Mouse (Mus musculus) MEL (cell line): ENCODE data around the gene Adora3.

ENCODE experiments used
- CTCF ChIP-seq, 3 experiments: IDR thresholded peaks in 2 of 3; conservative IDR thresholded peaks in 1 of 3; 2 replicates each; pipeline ENCODE4 v1.5.1; 2011 to 2012; ENCODE audit warnings: low read length in 3 of 3, low read depth in 2 of 3, mild to moderate bottlenecking in 2 of 3, improper control_type of control experiment in 1 of 3, inconsistent platforms in 1 of 3, mixed read lengths in 1 of 3, moderate library complexity in 1 of 3; ENCODE audit not compliant: control insufficient read depth in 1 of 3, insufficient read depth in 1 of 3, poor library complexity in 1 of 3, severe bottlenecking in 1 of 3
- E2F4 ChIP-seq: IDR thresholded peaks from 2 replicates; pipeline ENCODE4 v1.6.1; 2011; ENCODE audit warnings: low read depth, low read length, improper control_type of control experiment, borderline replicate concordance
- EP300 ChIP-seq, 2 experiments: IDR thresholded peaks; 2 replicates each; pipeline ENCODE4 v1.6.1; 2011; ENCODE audit warnings: improper control_type of control experiment in 2 of 2, low read length in 2 of 2, low read depth in 1 of 2, mild to moderate bottlenecking in 1 of 2
- HCFC1 ChIP-seq: IDR thresholded peaks from 2 replicates; pipeline ENCODE4 v1.6.1; 2012; ENCODE audit warnings: low read depth, mild to moderate bottlenecking, inconsistent platforms, low read length, improper control_type of control experiment, moderate library complexity
- KAT2A ChIP-seq: conservative IDR thresholded peaks from 2 replicates; pipeline ENCODE4 v1.6.1; 2012; ENCODE audit warnings: low read depth, low read length, improper control_type of control experiment, inconsistent platforms
- NRF1 ChIP-seq: IDR thresholded peaks from 2 replicates; pipeline ENCODE4 v1.6.1; 2014; ENCODE audit warnings: low read depth, mild to moderate bottlenecking, inconsistent platforms, low read length, improper control_type of control experiment, moderate library complexity; ENCODE audit not compliant: poor library complexity, insufficient read depth, severe bottlenecking
- POLR2A ChIP-seq, 2 experiments: IDR thresholded peaks; 2 replicates each; pipeline ENCODE4 v1.6.1; 2011 to 2012; ENCODE audit warnings: low read length in 2 of 2, mild to moderate bottlenecking in 2 of 2, control low read depth in 1 of 2, improper control_type of control experiment in 1 of 2, low read depth in 1 of 2, moderate library complexity in 1 of 2; ENCODE audit not compliant: control insufficient read depth in 1 of 2, insufficient read depth in 1 of 2, poor library complexity in 1 of 2
- POLR2AphosphoS5 ChIP-seq: IDR thresholded peaks from 2 replicates; pipeline ENCODE4 v1.6.1; 2012; ENCODE audit warnings: low read depth, borderline replicate concordance, mild to moderate bottlenecking, inconsistent platforms, low read length, moderate library complexity, mixed read lengths
- RCOR1 ChIP-seq: IDR thresholded peaks from 2 replicates; pipeline ENCODE4 v1.6.1; 2012; ENCODE audit warnings: low read depth, mild to moderate bottlenecking, inconsistent platforms, low read length, improper control_type of control experiment
- TAL1 ChIP-seq: IDR thresholded peaks from 2 replicates; pipeline ENCODE4 v1.6.1; 2012; ENCODE audit warnings: mild to moderate bottlenecking, inconsistent platforms, low read length, moderate library complexity, mixed read lengths
- UBTF ChIP-seq: IDR thresholded peaks from 2 replicates; pipeline ENCODE4 v1.6.1; 2012; ENCODE audit warnings: low read depth, mild to moderate bottlenecking, inconsistent platforms, low read length, improper control_type of control experiment, moderate library complexity, borderline replicate concordance; ENCODE audit not compliant: insufficient read depth
- ZNF384 ChIP-seq: IDR thresholded peaks from 2 replicates; pipeline ENCODE4 v1.6.1; 2012; ENCODE audit warnings: low read depth, mild to moderate bottlenecking, inconsistent platforms, low read length, improper control_type of control experiment

GRCm38 (mm10) chr3:105876022-105876421 is 5.4 kb downstream of the Adora3 start:
- TF ChIP-seq CTCF (IDR thresholded peaks at IDR 0.05 in 2 of 3, conservative IDR thresholded peaks at IDR 0.05 in 1 of 3; ENCODE audit: control insufficient read depth in 1 of 3, insufficient read depth in 1 of 3, low read depth in 2 of 3, low read length in 3 of 3, poor library complexity in 1 of 3, severe bottlenecking in 1 of 3), result no peak
- no peak for TF ChIP-seq RCOR1
- TF ChIP-seq POLR2A (IDR thresholded peaks at IDR 0.05; ENCODE audit: control insufficient read depth in 1 of 2, insufficient read depth in 1 of 2, low read depth in 1 of 2, low read length in 2 of 2, poor library complexity in 1 of 2), result no peak
- TF ChIP-seq UBTF, result no peak
- TF ChIP-seq NRF1, result no peak
- TF ChIP-seq HCFC1, result no peak
- TF ChIP-seq E2F4, result no peak
- no peak for TF ChIP-seq EP300 (IDR thresholded peaks at IDR 0.05; ENCODE audit: low read depth in 1 of 2, low read length in 2 of 2)
- TF ChIP-seq POLR2AphosphoS5, result no peak
- no peak for TF ChIP-seq TAL1
- TF ChIP-seq KAT2A, result no peak
- TF ChIP-seq ZNF384, result no peak
